Mouse (Mus musculus) ovary, postnatal 10 days (tissue): Measurements from ENCODE around the gene Cnot10.
A peak's percentile ranks its signal among the peaks of the same experiment; 100 is the strongest.

Experiments
- DNase-seq: peaks from one replicate; pipeline ENCODE4 v3.0.0; 2022; ENCODE audit warnings: low spot score

Gene Cnot10

DNA sequence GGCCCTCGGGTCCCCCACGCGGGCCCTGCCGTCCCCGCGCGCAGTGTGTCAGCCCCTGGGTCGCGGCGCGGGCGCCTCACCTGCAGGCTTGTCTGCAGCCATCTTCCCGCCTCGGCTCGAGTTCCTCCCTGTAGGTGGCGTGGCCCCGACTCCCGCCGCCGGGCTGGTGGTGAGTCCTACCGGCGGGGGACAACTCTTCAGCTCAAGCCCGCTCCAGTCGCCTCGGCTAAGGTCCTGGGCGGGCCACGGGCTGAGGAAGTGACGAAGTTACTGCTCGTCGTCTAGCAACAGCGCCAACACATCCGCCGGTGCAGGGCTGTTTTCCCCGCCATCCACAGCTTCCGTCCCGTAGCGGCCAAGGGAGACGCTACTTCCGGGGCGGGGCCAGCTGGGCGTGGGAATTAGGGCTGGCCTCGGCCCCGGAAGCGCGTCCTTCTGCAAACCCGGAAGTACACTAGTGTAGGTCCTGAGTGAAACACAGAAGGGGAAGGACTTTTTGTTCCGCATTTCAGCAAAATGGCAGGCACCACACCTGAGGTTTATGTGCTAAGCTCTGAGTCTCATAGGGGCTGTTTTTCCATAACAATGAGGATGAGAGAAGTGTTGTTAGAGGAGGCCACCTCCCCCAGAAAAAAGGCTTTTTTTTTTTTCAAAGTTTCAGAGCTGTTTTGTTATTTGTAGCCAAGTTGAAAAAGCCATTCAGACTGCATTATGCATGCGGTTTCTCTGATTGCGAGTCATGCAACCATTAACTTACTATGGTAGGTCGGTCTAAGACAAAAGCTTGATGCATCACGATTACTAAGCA, at the start of gene Cnot10:
Cnot10 (minus strand) TSS at position 346 of the 808 bp plus-strand sequence.
- peak; percentile 97 for DNase-seq

DNA sequence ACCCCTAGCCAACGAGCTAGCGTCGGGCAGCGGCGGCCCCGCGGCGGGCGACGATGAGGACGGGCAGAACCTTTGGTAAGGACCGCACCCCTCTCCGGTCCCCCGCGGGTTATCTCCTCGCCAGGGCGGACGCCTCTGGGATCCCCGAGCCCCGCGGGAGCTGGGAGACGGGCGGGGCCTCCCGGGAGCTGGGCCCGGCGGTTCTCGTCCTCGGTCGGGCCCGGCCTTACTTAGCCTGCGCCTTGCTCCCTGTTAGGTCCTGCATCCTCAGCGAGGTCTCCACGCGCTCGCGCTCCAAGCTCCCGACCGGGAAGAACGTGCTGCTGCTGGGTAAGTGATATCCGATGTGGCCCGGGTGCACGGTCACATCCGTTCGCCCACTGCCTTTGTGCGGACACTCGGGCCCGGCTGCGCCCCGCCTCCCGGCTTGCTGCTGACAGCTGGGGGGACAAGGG, 49.0 kb upstream of the Cnot10 start:
- peak; percentile 9 for DNase-seq

DNA sequence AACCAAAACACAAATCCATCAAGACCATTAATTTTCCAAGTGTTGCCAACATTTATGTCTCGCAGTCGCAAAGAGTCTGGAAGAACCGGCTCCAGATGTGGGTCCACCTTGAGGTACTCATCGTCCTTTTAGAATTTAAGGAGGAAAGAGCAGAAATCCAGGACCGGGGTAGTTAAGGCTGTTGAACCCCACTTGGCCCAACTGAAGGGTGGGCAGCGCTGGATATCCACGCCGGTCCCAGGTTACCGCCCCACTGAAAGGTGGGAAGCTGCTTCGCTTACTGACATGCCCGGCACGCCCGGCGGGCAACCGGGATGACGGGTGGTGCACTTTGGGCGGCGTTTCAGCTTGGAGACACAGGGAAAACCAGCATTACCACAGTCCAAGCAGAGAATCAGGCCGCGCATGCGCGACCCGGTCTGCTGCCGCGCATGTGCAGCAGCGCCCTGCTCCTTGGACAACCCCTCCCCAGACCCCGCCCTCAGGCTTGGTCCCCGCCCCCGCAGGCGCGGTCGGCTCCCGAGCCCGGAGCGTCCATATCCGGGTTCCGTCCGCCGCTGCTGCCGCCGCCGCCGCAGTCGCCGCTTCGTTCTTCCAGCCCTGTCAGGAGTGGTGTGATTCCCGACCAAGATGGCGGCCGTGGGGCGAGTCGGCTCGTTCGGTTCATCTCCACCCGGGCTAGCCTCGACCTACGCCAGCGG, 48.4 kb upstream of the Cnot10 start, which contains the start of gene Dync1li1:
Dync1li1 (plus strand) TSS at position 539 of the 701 bp plus-strand sequence.
- DNase-seq, result peak; percentile 95

DNA sequence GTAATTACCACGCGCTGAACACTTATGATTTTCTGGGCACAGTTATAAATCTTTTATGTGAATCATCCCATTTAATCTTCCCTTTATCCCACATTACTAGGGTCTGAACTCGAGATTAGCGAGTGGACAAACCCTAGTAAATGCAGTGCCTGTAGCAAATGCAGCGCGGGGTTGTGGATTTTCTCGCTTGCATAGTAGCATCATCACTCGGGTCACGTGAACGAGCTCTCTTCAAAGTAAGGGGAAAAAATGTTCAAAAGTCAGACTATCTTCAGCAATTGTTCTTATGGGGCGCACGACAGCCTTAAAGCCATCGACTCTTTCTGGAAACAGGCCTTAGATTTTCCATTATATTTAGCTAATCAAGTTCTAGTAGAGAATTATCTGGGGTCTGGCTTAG, 47.7 kb upstream of the Cnot10 start:
- no peak for DNase-seq

DNA sequence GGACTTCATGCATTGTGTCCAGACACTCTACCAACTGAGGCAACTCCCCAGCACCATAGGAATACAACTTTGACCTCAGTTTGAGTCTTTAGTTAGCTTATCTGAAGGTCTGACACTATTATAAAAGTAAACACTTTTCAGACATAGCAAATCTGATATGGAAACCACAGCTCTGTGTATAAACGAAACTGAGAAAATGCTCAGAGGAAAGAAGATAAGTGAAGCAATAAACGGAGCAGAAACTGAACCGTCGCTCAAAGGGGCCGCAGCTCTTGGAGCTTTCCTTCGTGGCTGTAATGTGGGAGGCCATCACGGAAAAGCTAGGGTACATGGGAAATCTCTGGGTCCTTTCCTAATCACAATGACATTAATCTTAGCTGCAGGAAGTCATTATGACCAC, 46.3 kb upstream of the Cnot10 start:
- no peak for DNase-seq

DNA sequence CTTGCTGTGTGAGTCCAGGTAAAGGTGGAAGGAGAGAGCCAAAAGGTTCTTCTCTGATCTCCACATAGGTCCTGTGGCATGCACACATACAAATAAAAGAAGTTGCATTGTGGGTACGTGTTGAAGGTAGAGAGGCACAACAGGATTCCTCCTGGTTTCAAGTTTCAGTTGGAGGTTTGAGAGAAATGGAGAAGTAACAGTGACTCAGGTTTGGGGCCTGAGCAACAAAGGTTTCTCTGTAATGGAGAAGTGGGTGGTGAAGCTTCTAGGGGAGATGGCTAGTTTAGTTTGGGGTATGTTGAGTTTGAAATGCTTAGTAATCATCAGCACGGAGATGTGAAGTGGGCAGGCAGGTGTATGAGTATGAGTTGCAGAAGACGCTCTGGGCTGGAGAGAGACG, 42.2 kb upstream of the Cnot10 start:
- no peak for DNase-seq

DNA sequence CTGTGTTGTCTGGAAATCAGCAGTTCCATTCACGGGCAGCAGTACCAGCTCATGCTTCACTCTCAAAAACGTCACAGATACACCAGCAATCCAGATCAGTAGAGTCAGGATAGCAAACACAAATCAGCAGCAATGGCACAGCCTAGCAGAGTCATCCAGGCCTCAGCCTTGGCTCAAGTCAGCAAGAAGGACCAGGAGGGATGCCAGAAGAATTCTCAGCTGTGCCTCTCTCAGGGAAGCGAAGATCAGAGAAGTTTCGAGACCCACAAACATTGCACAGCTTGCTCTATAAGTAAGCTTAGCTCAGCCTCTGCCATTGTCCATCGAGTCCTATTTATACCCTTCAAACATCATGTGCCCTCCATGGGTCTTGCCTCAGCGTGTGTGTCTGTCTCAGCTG, 40.5 kb upstream of the Cnot10 start:
- no peak for DNase-seq

DNA sequence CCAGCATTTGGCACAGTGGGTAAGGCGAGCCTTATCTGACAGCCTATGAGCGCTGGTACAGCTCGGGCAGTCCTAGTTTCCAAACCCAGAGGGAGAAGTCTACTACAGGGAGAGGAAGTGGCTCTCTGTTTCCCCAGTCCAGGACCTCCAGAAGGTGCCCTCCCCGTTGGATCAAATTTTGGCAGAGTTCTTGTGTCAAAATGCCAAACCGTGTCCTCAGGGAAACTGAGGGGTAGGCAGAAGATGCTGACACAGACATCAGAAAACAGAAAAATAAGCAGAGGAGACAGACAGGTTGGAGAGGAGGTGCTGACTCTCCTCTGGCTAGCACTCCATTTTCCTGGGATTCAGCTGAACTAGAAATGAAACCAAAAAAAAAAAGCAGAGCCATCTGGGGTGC, 40.0 kb upstream of the Cnot10 start:
- no peak for DNase-seq

DNA sequence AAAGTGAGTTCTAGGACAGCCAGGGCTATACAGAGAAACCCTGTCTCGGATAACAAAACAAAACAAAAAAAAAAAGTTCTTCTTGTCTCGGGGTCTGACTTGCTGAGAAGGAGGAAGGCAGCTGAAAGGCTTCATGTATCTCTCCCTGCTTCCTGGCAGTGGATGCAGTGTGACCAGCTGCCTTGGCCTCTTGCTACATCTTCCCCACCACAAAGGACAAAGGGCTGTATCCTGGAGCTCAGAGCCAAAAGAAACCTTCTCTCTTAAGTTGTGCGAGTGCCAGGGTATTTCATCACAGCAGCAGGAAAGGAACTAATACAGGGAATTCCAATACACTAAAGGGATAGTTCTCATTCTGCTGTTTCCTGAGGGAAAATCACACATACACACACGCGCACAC, 38.6 kb upstream of the Cnot10 start:
- DNase-seq, result no peak

DNA sequence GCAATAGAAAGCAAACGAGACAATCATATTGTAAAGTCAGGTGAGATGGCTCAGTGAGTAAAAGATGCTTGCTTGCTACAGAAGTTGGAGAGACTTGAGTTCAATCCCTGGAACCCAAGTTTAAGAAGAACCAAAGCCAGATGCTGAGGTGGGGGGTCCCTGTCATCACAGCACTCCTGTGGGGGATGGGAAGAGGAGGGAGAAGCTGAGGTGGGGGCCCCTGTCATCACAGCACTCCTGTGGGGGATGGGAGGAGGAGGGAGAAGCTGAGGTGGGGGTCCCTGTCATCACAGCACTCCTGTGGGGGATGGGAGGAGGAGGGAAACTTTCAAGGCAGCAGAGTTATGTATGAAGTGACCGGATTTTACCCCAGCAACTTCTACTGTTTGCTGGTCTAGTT, 33.6 kb upstream of the Cnot10 start:
- no peak for DNase-seq

DNA sequence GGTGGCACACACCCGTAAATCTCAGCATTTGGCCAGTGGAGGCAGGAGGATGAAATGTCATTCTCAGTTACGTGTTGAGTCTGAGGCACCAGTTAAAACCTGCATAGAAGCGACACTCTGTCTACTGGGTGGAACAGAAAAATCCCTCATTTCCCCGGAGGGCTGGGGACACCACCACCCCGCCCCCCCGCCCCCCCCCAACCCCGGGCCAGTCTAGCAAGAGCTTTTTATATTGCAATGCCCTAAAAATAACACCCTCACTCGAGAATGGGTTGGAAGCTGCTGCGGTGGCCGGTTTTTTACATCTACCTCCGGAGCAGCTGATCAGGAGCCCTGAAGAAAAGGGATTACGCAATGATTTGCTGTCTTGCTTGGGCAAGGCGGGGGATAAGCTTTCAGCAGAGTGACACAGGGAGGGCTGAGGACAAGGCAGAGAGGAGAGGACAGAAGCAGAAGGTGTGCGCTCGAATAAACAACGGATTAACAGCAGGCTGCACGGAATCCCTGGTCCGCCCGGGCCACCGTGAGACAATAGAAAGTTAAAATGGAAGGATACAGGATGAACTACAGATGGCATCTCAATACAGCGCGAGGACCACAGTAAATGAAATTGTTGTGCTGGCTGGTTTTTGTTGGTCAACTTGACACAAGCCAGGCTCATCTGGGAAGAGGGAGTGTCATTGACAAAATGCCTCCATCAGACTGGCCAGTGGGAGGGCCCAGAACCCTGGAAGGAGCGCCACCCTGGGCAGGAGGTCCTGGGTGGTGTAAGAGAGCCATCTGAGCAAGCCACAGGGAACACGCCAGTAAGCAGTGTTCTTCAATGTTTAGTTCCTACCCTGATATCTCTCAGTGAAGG, 32.9 kb upstream of the Cnot10 start:
- DNase-seq, result no peak

DNA sequence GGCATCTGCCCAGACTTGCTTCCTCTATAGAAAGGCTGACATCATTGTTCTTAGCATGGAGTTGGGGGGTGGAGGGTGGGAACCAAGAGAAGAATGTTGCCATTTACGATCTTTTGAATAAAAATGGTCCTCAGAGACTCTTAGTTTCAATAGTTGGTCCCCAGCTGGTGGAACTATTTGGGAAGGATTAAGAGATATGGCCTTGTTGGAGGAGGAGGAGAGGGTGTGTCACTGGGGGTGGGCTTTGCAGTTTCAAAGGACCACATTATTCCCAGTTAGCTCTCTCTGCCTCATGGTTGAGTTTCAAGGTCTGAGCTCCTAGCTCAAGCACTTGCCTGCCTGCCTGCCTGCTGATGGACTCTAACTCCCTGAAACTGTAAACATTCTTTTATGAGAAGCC, 32.0 kb upstream of the Cnot10 start:
- no peak for DNase-seq

DNA sequence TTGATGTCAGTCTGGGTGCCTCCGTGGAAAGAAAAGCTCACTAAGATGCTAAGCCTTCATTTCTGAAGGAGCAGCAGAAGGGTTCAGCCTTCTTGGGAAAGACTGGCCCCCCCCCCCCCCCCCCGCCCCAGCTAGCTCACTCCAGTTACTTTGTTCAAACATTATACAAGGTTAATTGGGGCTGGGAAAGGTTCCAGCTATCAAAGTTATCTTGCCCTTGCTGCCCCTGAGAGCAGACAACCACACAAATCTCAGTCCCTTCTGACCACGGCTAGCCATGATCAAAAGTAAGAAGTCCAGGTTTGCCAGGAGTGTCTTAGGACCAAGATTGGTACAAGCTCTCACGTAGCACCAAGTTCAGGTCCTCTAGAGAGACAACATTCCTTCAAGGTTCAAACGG, 29.0 kb upstream of the Cnot10 start:
- DNase-seq, result no peak

DNA sequence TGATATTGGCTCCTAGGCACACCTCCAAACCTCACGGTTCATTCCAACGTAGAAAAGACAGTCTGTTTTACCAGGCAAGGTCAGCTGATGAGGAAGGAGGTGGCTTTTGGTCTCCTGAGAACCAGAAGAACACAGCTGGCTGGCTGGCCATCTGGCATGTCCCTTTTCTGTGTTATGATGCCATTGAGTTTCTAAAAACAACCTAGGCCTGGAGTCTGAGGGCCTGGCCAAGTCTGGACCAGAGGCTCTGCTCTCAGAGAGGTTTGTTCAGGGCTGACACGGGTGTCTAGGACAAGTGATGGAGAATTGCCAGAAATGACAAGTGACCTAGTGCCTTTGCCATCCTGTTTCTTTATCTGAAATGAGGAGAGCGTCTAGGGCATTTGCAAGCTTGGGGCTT, 28.1 kb upstream of the Cnot10 start:
- no peak for DNase-seq

DNA sequence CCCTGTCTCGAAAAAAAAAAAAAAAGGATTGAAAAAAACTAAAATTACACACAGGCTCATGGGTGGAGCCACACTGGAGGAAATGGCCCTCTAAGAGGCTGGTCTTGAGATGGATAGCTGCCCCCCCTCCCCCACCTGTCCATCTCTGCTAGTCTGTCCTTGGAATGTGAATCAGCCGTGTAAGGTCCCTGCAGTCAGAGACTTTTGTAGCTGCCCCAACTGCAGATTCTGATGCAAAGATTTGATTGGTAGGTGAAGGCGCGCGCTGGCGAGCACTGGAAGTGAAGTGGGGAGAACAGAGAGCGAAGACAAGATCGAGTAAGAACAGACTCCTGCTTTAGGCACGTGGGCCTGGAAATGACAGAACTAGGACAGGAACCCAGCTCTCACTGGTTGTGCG, 26.9 kb upstream of the Cnot10 start:
- DNase-seq, result no peak

DNA sequence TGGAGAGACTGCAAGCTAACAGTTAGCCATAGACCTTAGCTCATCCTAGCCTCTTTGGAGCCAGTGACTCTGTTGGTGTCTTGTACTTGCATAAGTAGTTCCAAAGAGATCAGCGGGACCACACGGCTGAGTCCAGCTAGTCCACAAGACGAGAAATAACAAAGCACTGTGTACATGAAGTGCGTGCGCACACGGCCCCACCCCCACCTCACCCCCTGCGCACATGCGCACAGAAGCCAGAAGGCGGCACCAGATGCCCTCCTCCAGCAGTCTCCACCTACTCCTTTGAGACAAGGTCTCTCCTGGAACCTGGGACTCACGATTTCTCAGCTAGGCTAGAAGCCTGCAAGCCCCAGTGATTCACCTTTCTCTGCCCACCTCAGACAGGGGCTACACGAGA, 23.8 kb upstream of the Cnot10 start:
- no peak for DNase-seq

DNA sequence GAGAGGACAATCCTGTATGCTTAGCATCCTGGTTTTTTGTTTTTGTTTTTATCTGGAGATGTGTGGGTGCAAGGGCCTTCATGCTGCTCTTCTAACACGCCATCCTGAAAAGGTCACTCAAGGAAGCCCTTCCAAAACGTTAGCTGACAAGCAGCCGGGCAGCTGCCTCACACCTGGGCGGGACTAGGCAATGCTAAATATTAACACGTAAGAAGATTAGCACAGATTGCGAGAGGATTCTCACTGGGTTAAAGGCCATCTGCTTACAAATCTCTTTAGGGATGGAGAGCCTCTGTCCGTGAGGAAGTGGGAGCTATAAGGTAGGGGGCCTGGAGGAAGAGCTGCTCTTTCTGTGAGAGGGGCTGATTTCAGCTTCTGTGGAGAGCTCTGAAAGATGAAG, 22.0 kb upstream of the Cnot10 start:
- no peak for DNase-seq

DNA sequence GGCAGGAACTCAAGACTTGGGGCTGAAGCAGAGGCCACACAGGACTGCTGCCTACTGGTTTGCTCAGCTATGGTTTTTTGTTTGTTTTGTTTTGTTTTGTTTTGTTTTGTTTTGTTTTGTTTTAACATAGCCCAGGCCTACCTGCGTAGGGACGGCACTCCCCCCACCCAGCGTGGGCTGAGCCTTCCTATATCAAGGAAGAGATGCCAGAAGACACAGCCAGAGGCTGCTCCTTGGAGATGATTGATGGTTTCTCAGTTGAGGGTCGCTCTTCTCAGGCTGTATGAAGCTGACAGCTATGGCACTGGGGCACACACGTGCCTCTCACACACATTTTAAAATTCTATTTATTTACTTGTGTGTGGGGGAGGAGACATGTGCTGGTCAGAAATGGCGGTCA, 21.0 kb upstream of the Cnot10 start:
- DNase-seq, result no peak

DNA sequence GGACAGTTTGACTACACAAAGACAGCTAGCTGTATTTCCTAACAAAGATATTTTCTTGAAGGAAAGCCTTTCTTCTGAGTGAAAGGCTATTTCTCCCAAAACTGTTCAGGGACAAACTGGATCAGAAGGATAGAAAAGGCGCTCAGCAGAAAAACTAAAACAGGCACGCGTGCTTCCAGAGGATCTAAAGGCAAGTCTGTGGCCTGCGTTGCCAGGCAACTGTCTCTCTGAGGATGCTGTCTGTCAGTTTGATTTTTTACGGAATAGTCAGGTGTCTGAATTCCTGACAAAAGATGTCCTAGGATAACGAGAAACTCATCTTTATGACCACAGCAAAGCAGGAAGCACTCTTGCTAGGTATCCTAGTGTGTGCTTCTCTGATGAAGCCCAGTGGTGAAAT, 20.5 kb upstream of the Cnot10 start:
- DNase-seq, result no peak

DNA sequence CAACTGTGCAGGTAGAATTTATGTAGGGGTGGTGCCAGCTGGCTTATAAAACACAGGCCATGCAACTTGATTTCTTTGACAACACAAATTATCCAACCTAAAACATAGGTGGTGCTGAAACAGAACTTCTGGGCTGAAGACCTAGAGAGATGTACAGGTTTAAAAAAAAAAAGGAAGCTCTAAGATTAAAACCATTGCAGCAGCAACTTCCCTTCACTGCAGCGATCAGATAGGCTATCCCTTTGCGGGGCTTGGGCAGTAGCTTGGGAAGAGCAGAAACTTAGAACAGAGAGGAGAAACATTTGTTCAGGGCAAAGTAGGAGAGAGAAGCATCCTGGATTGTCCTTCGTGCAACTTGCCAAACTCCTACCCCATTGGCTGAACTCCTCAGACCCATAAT, 16.7 kb upstream of the Cnot10 start:
- no peak for DNase-seq

DNA sequence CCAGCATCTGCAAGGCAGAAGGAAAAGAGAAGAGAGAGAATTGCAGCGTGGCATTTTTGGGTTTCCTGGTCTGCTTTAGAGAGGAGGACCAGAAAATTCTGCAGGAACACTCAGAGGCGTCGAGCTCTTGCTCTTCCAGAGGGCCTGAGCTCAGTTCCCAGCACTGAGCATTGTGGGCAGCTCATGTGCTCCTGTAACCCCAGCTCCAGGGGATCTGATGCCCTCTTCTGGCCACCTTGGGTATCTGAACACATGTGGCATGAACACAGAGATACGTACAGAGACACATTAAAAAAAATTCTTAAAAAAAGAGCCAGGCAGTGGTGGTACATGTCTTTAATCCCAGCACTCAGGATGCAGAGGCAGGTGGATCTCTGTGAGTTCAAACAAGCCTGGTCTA, 15.4 kb upstream of the Cnot10 start:
- DNase-seq, result no peak

DNA sequence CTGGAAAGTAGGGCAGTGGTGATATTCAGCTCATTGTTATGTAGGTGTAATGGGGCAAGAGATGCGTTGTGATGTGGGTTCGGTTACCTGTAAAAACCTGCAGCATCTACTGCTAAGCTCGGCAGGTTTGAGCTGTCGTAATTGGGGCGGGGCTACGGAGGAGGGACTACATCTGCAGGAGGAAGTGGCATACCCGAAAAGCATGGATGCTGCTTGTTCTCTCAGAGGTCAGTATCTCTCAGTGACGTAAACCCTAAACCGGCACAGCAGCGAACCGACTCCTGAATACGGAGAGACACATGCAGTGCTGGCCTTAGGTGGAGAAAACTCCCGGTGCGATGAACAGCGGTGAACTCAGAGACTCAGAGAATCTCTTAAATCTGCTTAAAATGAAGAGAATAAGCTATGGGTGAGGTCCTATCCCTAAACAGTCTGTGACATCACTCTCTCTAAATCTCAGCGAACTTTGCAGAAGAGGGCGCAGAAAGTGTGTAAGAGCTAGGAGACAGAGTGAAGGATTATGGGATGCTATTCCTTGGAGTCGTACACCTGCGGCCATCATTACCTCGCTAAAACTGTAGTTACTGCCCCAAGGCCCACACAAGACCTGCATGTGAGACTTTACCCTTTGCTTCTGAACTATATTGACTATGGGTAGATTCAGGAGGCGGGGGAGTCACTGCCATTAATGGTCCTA, 11.1 kb upstream of the Cnot10 start:
- DNase-seq, result no peak
